Mouse (Mus musculus): ENCODE results near the gene Gm14214.
A peak's percentile ranks its signal among the peaks of the same experiment; 100 is the strongest.

GRCm38 (mm10) chr2:154786187-154786586, 16.4 kb upstream of the Gm14214 start:
- TF ChIP-seq GATA1 (IDR thresholded peaks at IDR 0.05; ENCODE audit: low read length) (peak; percentile 58), TAL1 (IDR thresholded peaks at IDR 0.05; ENCODE audit: low read length) (peak; percentile 75)

Data from erythroblast, embryonic 14.5 days (primary cell).